Mouse (Mus musculus) limb, embryonic 12.5 days (tissue): ENCODE results near the gene 5730522E02Rik. TPM values are rescaled to one million over a fixed set of nuclear protein-coding genes. Genes with fewer than 3 reads are reported as not detected.

Experiments
- ATAC-seq: fragments of 200-750 bp; cut with Nextera tagmentation; 2 replicates; pipeline ENCODE4 v1.8.0; 2017; ENCODE audit warnings: low read depth, moderate TSS enrichment; ENCODE audit not compliant: insufficient number of reproducible peaks, insufficient read depth, low FRiP score, low TSS enrichment
- H3K27ac ChIP-seq: fragments of 300-500 bp; sonication (generic); 2 replicates; pipeline ENCODE4 v1.5.1; 2016; ENCODE audit warnings: mild to moderate bottlenecking, moderate library complexity
- H3K27me3 ChIP-seq: fragments of 300-500 bp; sonication (generic); 2 replicates; pipeline ENCODE4 v1.6.1; 2016; ENCODE audit warnings: mild to moderate bottlenecking, moderate library complexity
- H3K36me3 ChIP-seq: fragments of 300-500 bp; sonication (generic); 2 replicates; pipeline ENCODE4 v1.6.1; 2016; ENCODE audit warnings: mild to moderate bottlenecking, moderate library complexity
- H3K4me1 ChIP-seq: fragments of 300-500 bp; sonication (generic); replicated peaks from 2 replicates; pipeline ENCODE4 v1.6.1; 2016
- H3K4me2 ChIP-seq: fragments of 300-500 bp; sonication (generic); 2 replicates; pipeline ENCODE4 v1.6.1; 2016; ENCODE audit warnings: mild to moderate bottlenecking, moderate library complexity
- H3K4me3 ChIP-seq: fragments of 300-500 bp; sonication (generic); replicated peaks from 2 replicates; pipeline ENCODE4 v1.5.1; 2016; ENCODE audit warnings: mild to moderate bottlenecking
- H3K9ac ChIP-seq: fragments of 300-500 bp; sonication (generic); replicated peaks from 2 replicates; pipeline ENCODE4 v1.6.1; 2016; ENCODE audit warnings: mild to moderate bottlenecking, moderate library complexity
- H3K9me3 ChIP-seq: fragments of 300-500 bp; sonication (generic); 2 replicates; pipeline ENCODE4 v1.6.1; 2016; ENCODE audit warnings: mild to moderate bottlenecking, moderate library complexity
- WGBS: fragments of 180-500 bp; shearing (Covaris S2); methylation state at CpG from one replicate; pipeline ENCODE4 v1.1.7; 2016; 5-methylcytosine and 5-hydroxymethylcytosine counted together
- polyA plus RNA-seq: library from polyadenylated mRNA; unstranded; fragments of >200 nt; fragmentation: Nextera tagmentation; extraction: Ambion mirVana; gene quantifications from 2 replicates; pipeline ENCODE4 v1.2.1, GENCODE M21; 2016

5730522E02Rik gene
- polyA plus RNA-seq, 1 experiment from 2014 or later, result 9.8 TPM

GRCm38 (mm10) chr11:26085380-26086035, 125.1 kb downstream of the 5730522E02Rik start:
- Histone ChIP-seq H3K27me3 (no peaks in the 10 kb centered on the region), H3K9ac (no peak overlapping the region), H3K9me3 (no peaks in the 10 kb centered on the region), H3K4me1 (no peaks in the 10 kb centered on the region), H3K4me3 (no peak overlapping the region), H3K36me3 (no peaks in the 10 kb centered on the region), H3K4me2 (no peak overlapping the region), H3K27ac (no peak overlapping the region)
- no peak for ATAC-seq
- WGBS, result 71% methylated on average over 6 of the region's 6 CpGs

GRCm38 (mm10) chr11:26076335-26076734, 134.2 kb downstream of the 5730522E02Rik start:
- Histone ChIP-seq H3K9ac (no peak overlapping the region), H3K27ac (no peak overlapping the region), H3K4me3 (no peak overlapping the region), H3K36me3 (no peaks in the 10 kb centered on the region), H3K9me3 (no peaks in the 10 kb centered on the region), H3K4me1 (no peaks in the 10 kb centered on the region), H3K4me2 (no peak overlapping the region), H3K27me3 (no peaks in the 10 kb centered on the region)
- no peak for ATAC-seq
- 74% methylated on average over 2 of the region's 2 CpGs for WGBS

- H3K4me3 ChIP-seq, result no peak overlapping the region
- no peaks in the 10 kb centered on the region for H3K36me3 ChIP-seq
- no peak overlapping the region for H3K27ac ChIP-seq
- WGBS, result 59% methylated on average over 6 of the region's 6 CpGs
- H3K27me3 ChIP-seq, result no peaks in the 10 kb centered on the region
- no peaks in the 10 kb centered on the region for H3K9me3 ChIP-seq
- H3K4me1 ChIP-seq, result no peaks in the 10 kb centered on the region
- ATAC-seq, result no peak
- no peak overlapping the region for H3K4me2 ChIP-seq
- H3K9ac ChIP-seq, result no peak overlapping the region
Measured at GRCm38 (mm10) chr11:26075536-26075935, 135.0 kb downstream of the 5730522E02Rik start.

- H3K27me3 ChIP-seq, result no peaks in the 10 kb centered on the region
- no peaks in the 10 kb centered on the region for H3K36me3 ChIP-seq
- H3K4me3 ChIP-seq, result no peak overlapping the region
- no peaks in the 10 kb centered on the region for H3K9me3 ChIP-seq
- no peak overlapping the region for H3K9ac ChIP-seq
- no peaks in the 10 kb centered on the region for H3K4me1 ChIP-seq
- H3K27ac ChIP-seq, result no peak overlapping the region
- H3K4me2 ChIP-seq, result no peak overlapping the region
- WGBS, result 45% methylated on average over 8 of the region's 8 CpGs
- 0 out of 2 replicates have a peak, but pooled peaks have one; percentile 52 for ATAC-seq
Measured at GRCm38 (mm10) chr11:26073638-26074294, 136.8 kb downstream of the 5730522E02Rik start.

GRCm38 (mm10) chr11:26072101-26072500, 138.5 kb downstream of the 5730522E02Rik start:
- 40% methylated on average over 4 of the region's 4 CpGs for WGBS
- no peaks in the 10 kb centered on the region for H3K4me1 ChIP-seq
- H3K4me2 ChIP-seq, result no peak overlapping the region
- no peaks in the 10 kb centered on the region for H3K27me3 ChIP-seq
- no peaks in the 10 kb centered on the region for H3K36me3 ChIP-seq
- H3K4me3 ChIP-seq, result no peak overlapping the region
- ATAC-seq, result no peak
- H3K9me3 ChIP-seq, result no peaks in the 10 kb centered on the region
- H3K9ac ChIP-seq, result no peak overlapping the region
- no peak overlapping the region for H3K27ac ChIP-seq

GRCm38 (mm10) chr11:26063252-26063651, 147.3 kb downstream of the 5730522E02Rik start:
- no peaks in the 10 kb centered on the region for H3K9me3 ChIP-seq
- no peak overlapping the region for H3K9ac ChIP-seq
- no peaks in the 10 kb centered on the region for H3K36me3 ChIP-seq
- no peak overlapping the region for H3K4me2 ChIP-seq
- no peak for ATAC-seq
- no peak overlapping the region for H3K4me3 ChIP-seq
- no peak overlapping the region for H3K27ac ChIP-seq
- WGBS, result 28% methylated on average over 2 of the region's 2 CpGs
- 0 out of 2 replicates have a peak, but pooled peaks cover 3% of the 10 kb centered on the region for H3K4me1 ChIP-seq
- no peaks in the 10 kb centered on the region for H3K27me3 ChIP-seq

- Histone ChIP-seq H3K4me2 (no peak overlapping the region), H3K4me3 (no peak overlapping the region), H3K9ac (no peak overlapping the region), H3K27ac (no peak overlapping the region), H3K4me1 (0 out of 2 replicates have a peak, but pooled peaks cover 3% of the 10 kb centered on the region), H3K9me3 (no peaks in the 10 kb centered on the region), H3K36me3 (no peaks in the 10 kb centered on the region), H3K27me3 (no peaks in the 10 kb centered on the region)
- WGBS, result 81% methylated on average over 8 of the region's 8 CpGs
- ATAC-seq, result no peak
Measured at GRCm38 (mm10) chr11:26061471-26062137, 149.0 kb downstream of the 5730522E02Rik start.

- Histone ChIP-seq H3K4me3 (no peak overlapping the region), H3K27me3 (no peaks in the 10 kb centered on the region), H3K9me3 (no peaks in the 10 kb centered on the region), H3K27ac (no peak overlapping the region), H3K9ac (no peak overlapping the region), H3K4me2 (no peak overlapping the region), H3K36me3 (no peaks in the 10 kb centered on the region), H3K4me1 (no peaks in the 10 kb centered on the region)
- WGBS, result 68% methylated on average over 2 of the region's 2 CpGs
- ATAC-seq, result no peak
Measured at GRCm38 (mm10) chr11:26013527-26013926, 197.0 kb downstream of the 5730522E02Rik start.

- ATAC-seq, result no peak
- Histone ChIP-seq H3K4me2 (no peak overlapping the region), H3K9ac (no peak overlapping the region), H3K36me3 (no peaks in the 10 kb centered on the region), H3K27ac (no peak overlapping the region), H3K9me3 (no peaks in the 10 kb centered on the region), H3K4me1 (no peaks in the 10 kb centered on the region), H3K4me3 (no peak overlapping the region), H3K27me3 (no peaks in the 10 kb centered on the region)
- 50% methylated on average over 4 of the region's 4 CpGs for WGBS
Measured at GRCm38 (mm10) chr11:26004018-26004417, 206.5 kb downstream of the 5730522E02Rik start.

- Histone ChIP-seq H3K36me3 (no peaks in the 10 kb centered on the region), H3K27me3 (no peaks in the 10 kb centered on the region), H3K27ac (no peak overlapping the region), H3K4me1 (0 out of 2 replicates have a peak, but pooled peaks cover 5% of the 10 kb centered on the region), H3K4me2 (no peak overlapping the region), H3K4me3 (no peak overlapping the region), H3K9me3 (no peaks in the 10 kb centered on the region), H3K9ac (no peak overlapping the region)
- ATAC-seq, result no peak
- 70% methylated on average over 5 of the region's 5 CpGs for WGBS
Measured at GRCm38 (mm10) chr11:25999738-26000137, 210.8 kb downstream of the 5730522E02Rik start.

GRCm38 (mm10) chr11:25997469-25997868, 213.1 kb downstream of the 5730522E02Rik start:
- WGBS, result 75% methylated on average over 4 of the region's 4 CpGs
- no peaks in the 10 kb centered on the region for H3K27me3 ChIP-seq

More at GRCm38 (mm10) chr11:25997469-25997868, 213.1 kb downstream of the 5730522E02Rik start:
- ATAC-seq, result no peak
- Histone ChIP-seq H3K4me1 (peaks cover 11% of the 10 kb centered on the region), H3K36me3 (no peaks in the 10 kb centered on the region), H3K9me3 (no peaks in the 10 kb centered on the region), H3K4me3 (no peak overlapping the region), H3K9ac (no peak overlapping the region), H3K27ac (no peak overlapping the region), H3K4me2 (no peak overlapping the region)
